Comparison of ENCODE assay signal across 9 mouse cellular contexts in the genomic region with DNA sequence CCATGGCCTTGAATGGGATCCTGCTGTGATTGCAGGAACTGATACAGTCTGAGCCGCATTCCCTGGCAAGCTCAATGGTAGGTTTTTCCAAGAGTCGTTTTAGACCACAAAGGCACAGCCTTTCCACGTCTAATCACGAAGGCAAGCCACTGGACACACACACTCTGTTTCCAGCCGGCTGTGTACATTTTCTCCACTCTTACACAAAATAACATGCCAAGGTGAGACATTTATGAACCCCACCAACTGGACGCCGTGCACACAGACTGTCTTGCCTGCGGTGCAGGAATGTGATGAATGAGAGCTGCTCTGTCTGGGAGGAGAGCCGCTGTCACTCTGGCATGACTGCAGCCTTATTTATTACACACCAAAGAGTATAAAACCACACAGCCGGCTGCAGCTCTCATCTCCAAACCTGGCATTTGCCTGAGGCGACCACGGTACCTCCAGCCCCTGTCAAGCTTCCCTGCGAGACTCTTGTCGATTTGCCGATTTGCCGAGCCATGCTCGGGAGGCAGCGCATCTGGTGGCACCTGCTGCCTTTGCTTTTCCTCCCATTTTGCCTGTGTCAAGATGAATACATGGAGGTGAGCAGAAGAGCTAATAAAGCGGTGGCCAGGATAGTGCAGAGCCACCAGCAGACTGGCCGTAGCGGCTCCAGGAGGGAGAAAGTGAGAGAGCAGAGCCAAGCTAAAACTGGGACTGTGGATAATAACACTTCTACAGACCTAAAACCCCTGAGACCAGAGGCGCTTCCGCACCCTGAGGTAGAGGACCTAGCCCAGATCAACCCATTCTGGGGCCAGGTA. TPM values are rescaled to one million over a fixed set of nuclear protein-coding genes. Genes with fewer than 3 reads are reported as not detected.
DNase-seq lines count a peak whose midpoint lies in the region; ATAC-seq and TF ChIP-seq lines count a peak whose summit lies in the region.
"Had no signal": no experiment of that assay in that cellular context is flagged by ENCODE, and none has a peak within 500 bp of the region (broad histone marks: within the 10 kb centered on the region; RNA-seq: fewer than 3 reads in every experiment).

A gene (plus strand): TSS at position 382 of the 809 bp plus-strand sequence.

- TF ChIP-seq CTCF in kidney, postnatal 0 days (IDR thresholded peaks at IDR 0.05; ENCODE audit: low read depth) = no peak

- DNase-seq in midbrain, embryonic 14.5 days = peak; percentile 4
- no peak for DNase-seq in midbrain, embryonic 10.5 days (ENCODE audit: low spot score)
- peak; percentile 12 for DNase-seq in embryo, embryonic 9.5 days (ENCODE audit: extremely low spot score)
- peak; percentile 64 for DNase-seq in kidney, postnatal 0 days (ENCODE audit: low spot score)
- no peak for DNase-seq in thymus, postnatal 14 days
- DNase-seq in right cerebral cortex, postnatal 36 days (ENCODE audit: low spot score in 2 of 2) = no peak
- DNase-seq: thymus, adult 18-20 months had no signal

- H3K27ac ChIP-seq in midbrain, embryonic 14.5 days (replicated peaks; ENCODE audit: low read depth, low read length) = no peak within 1 kb of the TSS
- no peak within 1 kb of the TSS for H3K27ac ChIP-seq in midbrain, embryonic 10.5 days (replicated peaks)
- peak within 1 kb of the TSS; percentile 76 for H3K27ac ChIP-seq in kidney, postnatal 0 days
- peak within 1 kb of the TSS; percentile 45; the same call in 1 of the 2 replicates for H3K27ac ChIP-seq in neural tube, embryonic 15.5 days (replicated peaks)

- no peak within 1 kb of the TSS for H3K9ac ChIP-seq in midbrain, embryonic 14.5 days (replicated peaks; ENCODE audit: low read length)
- H3K9ac ChIP-seq in kidney, postnatal 0 days (ENCODE audit: low read depth, low read length) = no peak within 1 kb of the TSS
- no peak within 1 kb of the TSS for H3K9ac ChIP-seq in neural tube, embryonic 15.5 days (replicated peaks)

- H3K4me2 ChIP-seq in midbrain, embryonic 14.5 days (ENCODE audit: low read length) = 0 out of 2 replicates have a peak within 1 kb of the TSS, but pooled peaks have one; percentile 8
- peak within 1 kb of the TSS; percentile 27 for H3K4me2 ChIP-seq in kidney, postnatal 0 days (ENCODE audit: low read length)
- H3K4me2 ChIP-seq in neural tube, embryonic 15.5 days = peak within 1 kb of the TSS; percentile 49

- whole genome bisulfite sequencing in midbrain, embryonic 14.5 days = 74% methylated on average over 23 of the region's 23 CpGs
- 83% methylated on average over 23 of the region's 23 CpGs for WGBS in midbrain, embryonic 10.5 days
- WGBS in kidney, postnatal 0 days = 36% methylated on average over 23 of the region's 23 CpGs
- 37% methylated on average over 23 of the region's 23 CpGs for WGBS in neural tube, embryonic 15.5 days

- H3K4me1 ChIP-seq in midbrain, embryonic 14.5 days (ENCODE audit: control insufficient read depth, insufficient read depth, low read length) = no peaks in the 10 kb centered on the region
- H3K4me1 ChIP-seq in midbrain, embryonic 10.5 days = peaks cover 18% of the 10 kb centered on the region
- peaks cover 16% of the 10 kb centered on the region; the same call in 1 of the 2 replicates for H3K4me1 ChIP-seq in kidney, postnatal 0 days (replicated peaks; ENCODE audit: insufficient read depth, low read length)
- H3K4me1 ChIP-seq in neural tube, embryonic 15.5 days = peaks cover 17% of the 10 kb centered on the region

- no peaks in the 10 kb centered on the region for H3K9me3 ChIP-seq in midbrain, embryonic 14.5 days (ENCODE audit: control insufficient read depth, low read length)
- H3K9me3 ChIP-seq in midbrain, embryonic 10.5 days (replicated peaks) = no peaks in the 10 kb centered on the region
- H3K9me3 ChIP-seq in kidney, postnatal 0 days (replicated peaks; ENCODE audit: low read length) = no peaks in the 10 kb centered on the region
- H3K9me3 ChIP-seq in neural tube, embryonic 15.5 days (replicated peaks) = no peaks in the 10 kb centered on the region

- H3K36me3 ChIP-seq in midbrain, embryonic 14.5 days (ENCODE audit: control insufficient read depth, insufficient read depth, low read length) = no peaks in the 10 kb centered on the region
- no peaks in the 10 kb centered on the region for H3K36me3 ChIP-seq in midbrain, embryonic 10.5 days
- H3K36me3 ChIP-seq in kidney, postnatal 0 days (ENCODE audit: insufficient read depth, low read length) = no peaks in the 10 kb centered on the region
- H3K36me3 ChIP-seq in neural tube, embryonic 15.5 days = no peaks in the 10 kb centered on the region

- ATAC-seq in midbrain, embryonic 14.5 days (ENCODE audit: low FRiP score, low TSS enrichment) = no peak
- ATAC-seq in kidney, postnatal 0 days (replicated peaks; ENCODE audit: low FRiP score, low read depth) = no peak
- peak; percentile 71 for ATAC-seq in neural tube, embryonic 15.5 days (ENCODE audit: low FRiP score)
- ATAC-seq in CD4-positive, CD25-positive, alpha-beta regulatory T cell, adult 4 months = no peak

- H3K27me3 ChIP-seq in midbrain, embryonic 14.5 days (ENCODE audit: control insufficient read depth, insufficient read depth, low read length) = no peaks in the 10 kb centered on the region
- no peaks in the 10 kb centered on the region for H3K27me3 ChIP-seq in midbrain, embryonic 10.5 days (ENCODE audit: low read depth, poor library complexity, severe bottlenecking)
- no peaks in the 10 kb centered on the region for H3K27me3 ChIP-seq in kidney, postnatal 0 days (ENCODE audit: insufficient read depth, low read length)
- H3K27me3 ChIP-seq in neural tube, embryonic 15.5 days (replicated peaks) = no peaks in the 10 kb centered on the region

- no peak within 1 kb of the TSS for H3K4me3 ChIP-seq in midbrain, embryonic 14.5 days (replicated peaks; ENCODE audit: low read depth, low read length)
- H3K4me3 ChIP-seq in midbrain, embryonic 10.5 days = no peak within 1 kb of the TSS
- no peak within 1 kb of the TSS for H3K4me3 ChIP-seq in kidney, postnatal 0 days (replicated peaks; ENCODE audit: low read depth, low read length)
- H3K4me3 ChIP-seq in neural tube, embryonic 15.5 days (replicated peaks) = peak within 1 kb of the TSS; percentile 27

RNA-seq across cellular contexts. Expression of the gene that starts here (rescaled TPM):
- 0.42 and 0.88 TPM in 2 replicates for polyA plus RNA-seq in midbrain, embryonic 14.5 days (2014; fragmentation: Nextera tagmentation; extraction: Ambion mirVana)
- 0.10 and 0.40 TPM in 2 replicates for polyA plus RNA-seq in midbrain, embryonic 10.5 days (2016; fragmentation: Nextera tagmentation; extraction: Ambion mirVana)
- polyA plus RNA-seq in kidney, postnatal 0 days (2015; fragmentation: Nextera tagmentation; extraction: Ambion mirVana) = 20.1 and 24.0 TPM in 2 replicates
- polyA plus RNA-seq in neural tube, embryonic 15.5 days (2015; fragmentation: Nextera tagmentation; extraction: Ambion mirVana) = 21.2 and 23.1 TPM in 2 replicates
- not detected for polyA plus RNA-seq in CD4-positive, CD25-positive, alpha-beta regulatory T cell, adult 4 months (2017; shearing (Covaris generic))

Comparison
In these comparisons a context has a peak if more than half of its experiments do, and no peak if none do; other contexts are left out.
1. RNA of the gene that starts here (polyA plus RNA-seq): 21.2 to 23.1 TPM in neural tube, embryonic 15.5 days and 20.1 to 24.0 TPM in kidney, postnatal 0 days; 0.42 to 0.88 TPM in midbrain, embryonic 14.5 days, 0.10 to 0.40 TPM in midbrain, embryonic 10.5 days and not detected in CD4-positive, CD25-positive, alpha-beta regulatory T cell, adult 4 months; every median in the first group is over 10 times any median in the second.
2. Peak in DNase-seq and H3K4me2 ChIP-seq in midbrain, embryonic 14.5 days; RNA of the gene not detected or under 1 TPM.
3. DNase-seq: peak in embryo, embryonic 9.5 days (single experiment) and kidney, postnatal 0 days (single experiment); none in midbrain, embryonic 10.5 days (single experiment), thymus, postnatal 14 days (single experiment) and right cerebral cortex, postnatal 36 days (0 of 2).
4. H3K27ac ChIP-seq: peak in kidney, postnatal 0 days (single experiment) and neural tube, embryonic 15.5 days (single experiment); none in midbrain, embryonic 14.5 days (single experiment) and midbrain, embryonic 10.5 days (single experiment).
5. Peak in every context shown above with its lines, with median percentiles within 50 percentile points of each other: H3K4me2 ChIP-seq.